Mouse (Mus musculus) common myeloid progenitor, adult 5-6 weeks (primary cell): ENCODE data around the gene Cd40lg. TPM values are rescaled to one million over a fixed set of nuclear protein-coding genes. Genes with fewer than 3 reads are reported as not detected.

Source experiments
- ATAC-seq: replicated peaks from 2 replicates; pipeline ENCODE4 v1.8.0; 2016; ENCODE audit warnings: low read depth, mild to moderate bottlenecking, moderate TSS enrichment, inconsistent platforms; ENCODE audit not compliant: poor library complexity, severe bottlenecking
- total RNA-seq: library from RNA; stranded (forward); fragments of 200-1000, 187-1606 nt; gene quantifications from 2 replicates; pipeline ENCODE4 v1.2.3, GENCODE M21; 2017

The Cd40lg gene
- total RNA-seq, result not detected in 2 replicates

DNA sequence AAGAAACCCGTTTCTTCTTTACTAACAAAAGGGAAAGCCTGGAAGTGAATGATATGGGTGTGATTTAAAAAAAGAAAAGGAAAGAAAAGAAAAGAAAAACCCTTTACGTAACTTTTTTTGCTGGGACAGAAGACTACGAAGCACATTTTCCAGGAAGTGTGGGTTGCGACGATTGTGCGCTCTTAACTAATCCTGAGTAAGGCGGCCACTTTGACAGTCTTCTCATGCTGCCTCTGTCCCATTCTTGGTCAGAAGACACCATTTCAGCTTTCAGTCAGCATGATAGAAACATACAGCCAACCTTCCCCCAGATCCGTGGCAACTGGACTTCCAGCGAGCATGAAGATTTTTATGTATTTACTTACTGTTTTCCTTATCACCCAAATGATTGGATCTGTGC, at the start of gene Cd40lg:
TSS of gene Cd40lg (plus strand) at position 268 of the 400 bp plus-strand sequence.
- no peak for ATAC-seq

DNA sequence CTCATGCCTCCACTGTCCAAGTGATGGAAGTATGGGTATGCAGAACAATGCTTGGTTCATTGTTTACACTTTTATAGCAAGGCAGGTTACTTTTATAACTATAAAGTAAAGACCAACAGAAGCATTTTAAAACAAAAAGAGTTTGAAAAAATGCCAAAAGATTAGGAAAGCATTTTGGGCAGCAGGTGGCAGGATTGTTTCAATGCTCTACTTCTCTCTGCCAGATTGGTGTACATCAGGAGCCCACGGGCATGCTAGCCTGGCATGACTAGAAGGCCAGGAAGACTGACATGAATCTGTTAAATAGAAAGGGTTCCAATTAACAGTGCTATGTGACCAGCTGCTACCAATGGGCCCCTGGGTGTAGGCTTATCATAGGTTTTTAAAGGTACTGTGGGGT, 45.4 kb upstream of the Cd40lg start:
- 0 out of 2 replicates have a peak, but pooled peaks have one; percentile 15 for ATAC-seq

DNA sequence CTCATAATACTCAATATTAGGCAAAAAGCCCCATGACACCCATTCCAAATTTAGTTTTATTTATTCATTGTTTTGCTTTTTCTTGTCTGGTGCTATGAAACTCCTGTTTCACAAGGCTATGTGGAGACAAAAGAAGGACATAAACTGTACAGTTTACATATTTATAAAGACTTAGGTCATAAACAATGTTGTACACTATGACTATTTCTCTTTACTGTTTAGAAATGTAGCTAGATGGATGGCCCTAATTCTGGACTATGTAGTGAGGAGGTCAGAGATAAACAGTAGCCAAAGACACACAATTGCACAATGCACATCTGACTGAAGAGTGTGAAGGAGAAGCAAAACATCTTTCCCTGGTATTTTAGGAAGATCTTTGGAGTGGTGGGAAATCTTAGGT, 40.7 kb upstream of the Cd40lg start:
- ATAC-seq, result no peak

DNA sequence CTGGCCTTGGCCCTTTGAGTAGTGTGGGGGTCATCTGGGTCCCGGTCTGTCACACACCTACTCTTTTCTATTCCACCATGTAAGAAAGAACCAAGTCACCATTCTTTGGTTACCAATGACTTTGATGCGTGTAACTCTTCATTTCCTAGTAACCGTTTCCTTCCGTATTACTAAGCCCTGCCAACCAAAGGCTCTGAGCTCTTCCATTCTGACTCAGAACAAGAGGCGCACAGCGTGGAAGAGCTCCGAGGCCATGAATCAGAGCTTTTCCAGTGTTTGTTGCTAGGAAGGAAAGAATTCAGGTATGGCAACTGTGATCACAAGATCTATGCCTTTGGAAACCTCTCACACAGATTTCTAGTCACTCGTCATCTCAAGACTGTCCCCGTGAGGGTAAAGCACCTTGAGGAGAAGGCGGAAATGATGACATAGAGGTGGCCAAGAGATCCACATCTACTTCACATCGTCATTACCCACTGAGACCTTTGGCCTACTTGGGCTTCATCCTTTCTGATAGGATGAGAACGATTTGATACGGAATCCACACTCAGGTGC, 34.6 kb upstream of the Cd40lg start:
- ATAC-seq, result no peak

DNA sequence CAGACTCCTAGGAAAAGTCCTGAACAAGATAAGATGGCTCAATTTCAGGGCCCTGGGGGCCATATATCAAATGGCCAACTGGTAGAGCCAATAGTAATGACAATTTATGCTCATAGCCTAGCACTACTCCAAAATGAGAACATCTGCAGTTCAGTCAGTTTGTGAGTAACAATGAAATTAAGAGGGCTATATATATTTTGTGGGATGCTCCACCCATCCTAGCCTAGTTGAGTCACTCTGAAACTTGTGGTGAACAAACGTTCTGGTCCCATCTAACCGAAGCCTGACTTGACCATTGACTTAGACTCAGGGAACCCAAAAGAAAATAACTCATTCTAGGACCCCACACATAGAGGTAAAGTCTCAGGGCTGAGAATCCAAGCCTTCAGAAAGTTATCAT, 29.5 kb upstream of the Cd40lg start:
- no peak for ATAC-seq

DNA sequence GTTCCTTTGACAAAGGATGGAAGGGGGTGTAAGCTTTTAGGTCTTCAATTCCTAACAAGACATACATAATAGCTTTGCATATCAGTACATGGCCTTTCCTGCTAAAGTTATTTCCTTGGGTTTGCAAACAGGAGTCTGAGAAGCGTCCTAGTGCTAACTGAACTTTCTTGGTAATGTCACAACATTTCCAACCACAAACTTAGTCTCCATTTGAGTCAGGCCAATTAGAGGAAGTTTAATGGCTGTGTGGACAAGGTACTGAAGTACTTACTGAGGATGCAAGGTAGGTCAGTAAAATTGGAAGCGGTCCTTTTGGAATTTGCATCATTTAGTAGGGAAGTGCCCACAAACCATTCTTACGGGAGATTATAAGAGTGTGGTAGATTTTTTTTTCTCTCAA, 28.6 kb upstream of the Cd40lg start:
- peak; percentile 57 for ATAC-seq

DNA sequence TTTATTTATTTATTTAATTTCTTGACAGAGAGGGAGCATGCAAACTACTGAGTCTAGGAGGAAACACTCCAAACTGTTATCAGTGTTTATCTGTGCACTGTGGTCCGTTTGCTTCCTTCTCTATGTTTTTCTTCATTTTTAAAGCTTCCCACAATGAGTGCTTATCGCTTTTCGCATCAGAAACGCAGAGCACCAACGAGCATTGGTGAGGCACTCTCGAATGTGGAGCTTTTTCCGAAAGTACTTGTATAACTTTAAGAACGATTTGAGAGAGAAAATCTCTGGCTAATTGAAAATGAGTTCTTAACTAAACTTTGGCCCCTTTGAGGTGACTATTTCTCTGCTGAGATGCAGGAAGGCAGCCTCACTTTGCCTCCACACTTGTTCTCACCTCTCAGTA, 24.6 kb upstream of the Cd40lg start:
- peak; percentile 33; the same call in 1 of the 2 replicates for ATAC-seq

DNA sequence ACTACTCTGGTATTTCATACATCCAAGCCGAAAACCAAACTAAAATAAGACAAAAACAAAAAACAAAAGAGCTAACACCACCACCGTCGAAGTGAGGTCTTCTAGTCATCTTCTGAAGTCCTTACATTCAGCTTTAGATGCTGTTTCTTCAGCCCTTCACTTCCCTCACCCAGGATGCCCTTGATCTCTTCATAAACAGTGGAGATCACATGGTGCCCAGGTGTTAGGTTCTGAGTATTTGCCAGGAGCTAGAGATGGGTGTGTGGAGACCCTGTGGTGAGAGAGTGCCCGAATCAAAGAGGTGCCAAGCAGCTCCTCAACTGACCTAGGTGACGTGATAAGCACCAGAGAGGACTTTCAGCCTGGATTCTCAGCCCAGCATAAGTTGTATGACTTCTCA, 22.6 kb upstream of the Cd40lg start:
- ATAC-seq, result no peak

DNA sequence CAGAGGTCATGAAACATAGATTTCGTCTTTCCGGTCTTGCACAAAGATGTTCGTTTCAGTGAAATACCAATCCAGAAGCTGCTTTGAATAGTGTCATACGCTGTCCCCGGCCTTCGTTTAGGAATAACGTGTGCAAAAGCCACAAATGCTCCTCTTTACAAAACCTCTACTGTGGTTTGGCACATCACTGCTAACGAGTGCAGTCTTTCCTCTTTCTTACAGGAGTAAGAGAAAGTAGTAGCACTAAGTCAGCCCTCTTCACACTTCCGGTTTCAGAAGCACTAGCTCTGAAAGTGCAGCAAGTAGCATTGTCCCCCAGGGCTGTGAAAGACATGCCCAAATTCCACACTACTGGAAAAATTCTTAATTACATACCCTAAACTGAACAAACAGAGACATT, 15.6 kb upstream of the Cd40lg start:
- peak; percentile 99 for ATAC-seq

DNA sequence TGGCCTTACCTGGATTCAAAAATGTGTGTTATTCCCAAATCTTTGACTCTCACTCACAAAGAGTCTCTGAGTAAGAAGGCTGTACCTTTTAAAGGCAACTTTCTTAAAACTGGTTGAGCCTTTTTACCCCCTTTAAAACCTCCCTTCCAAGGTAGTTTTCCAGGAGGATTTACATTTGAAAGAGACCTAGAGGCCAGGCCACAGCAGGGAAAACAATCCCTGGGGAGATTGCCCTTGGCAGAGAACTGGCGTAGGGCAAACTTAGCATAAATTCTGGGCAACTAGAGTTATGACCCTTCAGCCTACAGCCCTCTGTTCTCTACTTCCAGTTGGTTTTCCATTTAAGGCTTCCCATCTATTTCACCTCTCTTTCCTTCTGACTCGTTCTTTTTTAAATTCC, 13.9 kb upstream of the Cd40lg start:
- ATAC-seq, result no peak

DNA sequence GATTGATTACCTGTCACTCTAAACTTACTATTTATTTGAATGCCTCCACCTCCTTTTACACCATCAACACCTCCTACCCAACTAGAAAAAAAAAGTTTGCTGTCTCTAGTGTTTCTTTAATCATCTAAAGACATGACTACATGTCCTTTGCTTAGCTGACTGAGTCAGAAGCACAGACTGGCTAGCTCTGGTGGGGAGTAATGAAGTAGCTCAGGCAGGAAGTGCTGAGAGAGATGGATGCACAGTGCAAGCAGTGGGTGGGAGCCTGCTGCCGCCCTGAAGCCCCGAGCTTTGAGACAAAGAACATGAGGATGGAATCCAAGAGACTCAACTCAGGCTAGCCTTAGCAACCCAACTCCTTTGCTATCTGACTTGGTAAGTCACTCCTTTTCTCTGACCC, 11.5 kb upstream of the Cd40lg start:
- ATAC-seq, result no peak

DNA sequence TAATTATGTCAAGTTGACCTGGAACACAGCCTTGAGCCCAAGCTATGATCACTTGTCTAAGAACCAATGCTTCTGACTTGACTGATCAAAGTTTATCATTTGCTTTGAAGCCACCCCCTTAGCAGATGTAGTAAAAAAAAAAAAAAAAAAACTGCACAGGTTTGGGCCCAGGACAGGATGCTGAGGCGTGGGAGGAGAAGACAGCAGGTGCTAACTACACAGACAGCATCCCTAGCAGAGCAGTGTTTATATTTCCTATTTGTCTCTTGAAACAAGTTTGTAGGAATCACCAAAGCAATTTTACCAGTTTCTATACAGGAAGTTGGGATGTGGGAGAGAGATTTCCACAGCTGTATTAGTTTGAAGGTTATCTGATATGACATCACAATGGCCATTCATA, 1.4 kb upstream of the Cd40lg start:
- ATAC-seq, result no peak

DNA sequence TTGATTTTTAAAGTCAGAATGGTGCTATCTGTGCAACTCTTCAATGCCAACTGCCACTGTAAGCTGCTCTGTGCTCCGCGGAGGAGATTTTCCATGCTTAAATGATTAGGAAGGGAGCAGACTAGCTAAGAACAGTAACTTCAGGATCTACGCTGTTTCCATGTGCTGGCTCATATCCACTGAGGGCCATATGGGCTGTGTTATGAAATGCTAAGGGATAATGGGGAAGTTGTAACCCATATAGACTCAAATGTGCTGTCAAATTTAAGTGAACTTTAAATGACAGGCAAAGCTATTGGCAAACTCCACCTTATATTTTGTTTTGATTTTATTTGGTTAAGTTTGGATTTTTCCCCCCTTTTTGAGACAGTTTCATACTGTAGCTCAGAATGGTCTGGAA, 919 bp downstream of the Cd40lg start:
- no peak for ATAC-seq

DNA sequence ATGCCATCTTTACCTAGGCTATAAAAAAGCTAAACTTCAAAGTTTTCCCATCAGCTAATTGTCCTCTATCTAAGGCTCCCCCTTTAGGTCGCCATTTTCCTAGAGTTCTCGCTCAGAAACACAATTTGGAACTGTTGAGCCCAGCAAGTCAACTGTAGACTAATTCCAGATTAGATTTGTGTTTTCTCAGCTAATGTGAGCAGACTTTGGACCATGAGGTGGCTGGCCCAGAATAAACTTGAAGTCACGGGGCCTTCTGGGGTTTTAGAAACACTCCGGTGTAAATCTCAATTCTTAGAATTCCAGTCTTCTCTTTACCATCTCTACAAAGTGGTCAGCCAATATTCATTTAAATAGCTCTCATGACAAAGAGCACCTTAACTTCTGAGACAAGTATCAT, 3.6 kb downstream of the Cd40lg start:
- no peak for ATAC-seq

DNA sequence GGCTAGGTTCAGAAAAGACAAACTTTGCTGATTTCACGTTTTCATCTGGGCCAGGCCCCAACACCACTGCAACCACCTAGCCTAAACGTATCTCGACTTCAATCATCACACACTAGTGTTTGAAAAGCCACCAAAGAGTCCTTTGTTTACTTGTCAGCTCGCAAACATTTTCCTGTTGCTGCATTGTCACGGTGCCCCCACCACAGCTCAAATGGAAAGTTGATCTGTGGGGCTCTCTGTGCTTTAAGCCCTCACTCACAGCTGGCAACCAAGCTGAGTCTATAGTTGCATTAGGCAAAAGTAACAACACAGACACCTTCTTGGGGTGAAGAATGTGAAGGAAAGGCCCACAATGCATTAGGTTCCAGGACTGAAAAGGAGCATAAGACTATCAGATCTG, 4.3 kb downstream of the Cd40lg start:
- no peak for ATAC-seq

DNA sequence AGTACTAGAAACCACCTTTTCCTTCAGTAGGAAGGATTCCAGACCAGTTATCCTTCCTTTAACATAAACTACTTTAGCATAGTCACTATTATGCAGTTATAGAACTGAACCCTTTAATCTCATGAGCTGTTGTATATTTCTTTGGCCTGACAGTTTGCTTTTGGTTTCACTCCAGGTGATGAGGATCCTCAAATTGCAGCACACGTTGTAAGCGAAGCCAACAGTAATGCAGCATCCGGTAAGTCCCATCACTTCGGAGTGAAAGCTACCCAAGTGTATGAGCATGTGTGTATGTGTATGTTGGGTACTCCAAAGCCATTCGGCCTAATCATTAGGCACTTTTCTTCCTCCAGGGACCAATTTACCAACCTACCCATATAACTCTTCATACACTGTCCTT, 7.6 kb downstream of the Cd40lg start:
- no peak for ATAC-seq

DNA sequence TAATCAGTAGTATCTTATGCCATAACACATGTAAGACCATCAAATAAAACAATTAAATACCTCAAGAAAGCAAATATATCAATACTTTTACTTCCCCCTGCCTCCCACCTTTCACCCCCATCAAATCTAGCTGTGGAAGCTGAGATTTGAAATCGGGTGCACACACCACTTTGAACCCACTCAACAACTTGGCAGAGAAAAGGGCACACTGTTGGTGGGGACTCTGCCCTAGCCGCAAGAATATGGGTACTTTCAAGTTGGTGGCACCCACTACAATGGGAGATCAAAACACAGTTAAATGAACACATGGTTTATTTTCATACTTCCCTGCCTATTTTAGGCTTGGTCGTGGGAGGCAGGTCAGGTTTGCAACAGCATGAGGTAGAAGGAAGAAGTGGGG, 9.9 kb downstream of the Cd40lg start:
- no peak for ATAC-seq

DNA sequence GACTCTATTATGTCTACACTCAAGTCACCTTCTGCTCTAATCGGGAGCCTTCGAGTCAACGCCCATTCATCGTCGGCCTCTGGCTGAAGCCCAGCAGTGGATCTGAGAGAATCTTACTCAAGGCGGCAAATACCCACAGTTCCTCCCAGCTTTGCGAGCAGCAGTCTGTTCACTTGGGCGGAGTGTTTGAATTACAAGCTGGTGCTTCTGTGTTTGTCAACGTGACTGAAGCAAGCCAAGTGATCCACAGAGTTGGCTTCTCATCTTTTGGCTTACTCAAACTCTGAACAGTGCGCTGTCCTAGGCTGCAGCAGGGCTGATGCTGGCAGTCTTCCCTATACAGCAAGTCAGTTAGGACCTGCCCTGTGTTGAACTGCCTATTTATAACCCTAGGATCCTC, 11.4 kb downstream of the Cd40lg start:
- ATAC-seq, result no peak

DNA sequence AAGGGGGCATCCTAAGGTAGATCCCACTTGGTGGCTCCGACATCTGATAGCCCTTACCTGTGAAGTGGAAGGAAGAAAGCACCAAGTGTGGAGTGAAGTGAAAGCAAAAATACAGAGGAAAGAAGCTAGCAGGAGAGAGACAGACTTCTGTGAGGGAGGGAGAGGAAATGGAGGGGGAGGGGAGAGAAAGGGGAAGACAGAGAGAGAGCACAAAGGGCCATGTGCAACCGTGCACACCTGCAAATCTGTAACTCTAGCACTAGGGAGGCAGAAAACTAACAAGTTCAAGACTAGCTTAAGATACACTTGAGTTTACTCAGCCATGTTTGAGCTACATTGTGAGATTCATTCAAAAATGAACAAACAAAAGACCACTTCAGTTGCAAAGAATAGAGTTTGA, 16.2 kb downstream of the Cd40lg start:
- peak; percentile 52; the same call in 1 of the 2 replicates for ATAC-seq

DNA sequence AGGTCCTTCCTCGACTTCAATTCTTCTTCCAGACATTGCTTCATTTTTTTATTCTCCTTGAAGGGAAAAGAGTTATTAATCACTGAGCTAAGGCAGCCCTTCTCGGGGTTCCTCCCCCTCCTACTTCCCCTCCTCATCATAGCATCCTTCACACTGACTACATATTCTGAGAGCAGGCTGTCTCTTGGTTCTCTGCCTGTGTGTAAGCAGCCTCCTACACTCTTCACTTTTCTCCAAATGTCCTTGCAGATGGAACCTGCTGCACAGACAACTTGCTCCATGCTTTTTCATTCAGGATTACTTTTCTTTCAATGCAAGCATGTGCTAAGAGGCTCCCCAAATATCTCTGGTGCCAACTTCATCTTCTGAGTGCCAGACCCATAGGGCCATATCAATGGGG, 21.7 kb downstream of the Cd40lg start:
- ATAC-seq, result no peak

DNA sequence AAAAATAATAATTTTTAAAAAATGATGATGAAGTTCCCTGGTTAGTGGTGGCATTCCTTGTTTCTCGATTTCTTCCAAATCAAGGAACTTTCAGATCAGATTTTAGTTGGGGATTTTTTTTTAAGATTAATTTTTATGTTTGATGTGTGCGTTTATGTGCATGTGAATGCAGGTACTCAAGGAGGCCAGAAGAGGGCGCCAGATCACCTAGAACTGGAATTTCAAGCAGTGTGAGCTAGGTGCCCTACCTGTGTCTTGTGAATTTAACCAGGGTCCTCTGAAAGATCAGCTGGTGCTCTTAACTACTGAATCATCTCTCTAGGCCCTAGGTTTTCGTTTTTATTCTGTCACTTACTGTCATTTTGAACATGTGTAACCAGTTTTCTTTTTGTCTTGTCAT, 24.0 kb downstream of the Cd40lg start:
- no peak for ATAC-seq

DNA sequence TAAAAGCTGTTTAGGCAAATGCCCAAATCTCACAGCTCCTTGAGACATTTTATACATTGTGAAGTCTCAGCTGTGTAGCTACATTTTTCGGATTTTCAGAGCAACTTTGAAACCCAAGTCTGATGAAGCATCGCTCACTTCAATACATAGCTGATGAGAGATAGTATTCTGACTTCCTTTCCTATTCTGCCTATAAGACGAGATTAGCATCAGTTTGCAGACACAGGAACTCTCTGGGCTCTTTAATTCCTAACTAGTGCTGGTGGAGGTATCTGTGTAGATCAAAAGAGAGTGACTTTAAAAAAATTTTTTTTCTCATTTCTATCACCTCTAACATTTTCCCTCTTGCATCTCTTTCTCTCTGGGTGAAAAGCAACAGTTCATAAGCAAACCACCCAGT, 26.6 kb downstream of the Cd40lg start:
- ATAC-seq, result no peak
